Mouse (Mus musculus): ENCODE data around the gene B4galnt4.

B4galnt4 gene

GRCm38 (mm10) chr7:141041661-141042060 lies 19.2 kb upstream of the B4galnt4 start:
- no peak for DNase-seq (ENCODE audit: low read depth, low spot score)

- DNase-seq (ENCODE audit: low read depth, low spot score): no peak
Observed at GRCm38 (mm10) chr7:141042539-141042938, 18.4 kb upstream of the B4galnt4 start.

- DNase-seq (ENCODE audit: low read depth, low spot score): peak; percentile 58
Observed at GRCm38 (mm10) chr7:141046931-141047580, 13.8 kb upstream of the B4galnt4 start.

- DNase-seq (ENCODE audit: low read depth, low spot score): peak; percentile 95
Observed at GRCm38 (mm10) chr7:141047581-141048225, 13.2 kb upstream of the B4galnt4 start.

GRCm38 (mm10) chr7:141048226-141049218 lies 12.4 kb upstream of the B4galnt4 start:
- DNase-seq (ENCODE audit: low read depth, low spot score): peak; percentile 96

GRCm38 (mm10) chr7:141049326-141049725 lies 11.6 kb upstream of the B4galnt4 start:
- no peak for DNase-seq (ENCODE audit: low read depth, low spot score)

GRCm38 (mm10) chr7:141051060-141051685 lies 9.7 kb upstream of the B4galnt4 start:
- peak; percentile 95 for DNase-seq (ENCODE audit: low read depth, low spot score)

- DNase-seq (ENCODE audit: low read depth, low spot score): no peak
Observed at GRCm38 (mm10) chr7:141052016-141052415, 8.9 kb upstream of the B4galnt4 start.

- DNase-seq (ENCODE audit: low read depth, low spot score): no peak
Observed at GRCm38 (mm10) chr7:141052421-141052820, 8.5 kb upstream of the B4galnt4 start.

- DNase-seq (ENCODE audit: low read depth, low spot score): peak; percentile 63
Observed at GRCm38 (mm10) chr7:141055785-141056184, 5.1 kb upstream of the B4galnt4 start.

- DNase-seq (ENCODE audit: low read depth, low spot score): peak; percentile 76
Observed at GRCm38 (mm10) chr7:141056976-141057375, 3.9 kb upstream of the B4galnt4 start.

- DNase-seq (ENCODE audit: low read depth, low spot score): no peak
Observed at GRCm38 (mm10) chr7:141057541-141057940, 3.4 kb upstream of the B4galnt4 start.

- DNase-seq (ENCODE audit: low read depth, low spot score): no peak
Observed at GRCm38 (mm10) chr7:141058601-141059341, 2.1 kb upstream of the B4galnt4 start.

GRCm38 (mm10) chr7:141059929-141060328 lies 975 bp upstream of the B4galnt4 start:
- no peak for DNase-seq (ENCODE audit: low read depth, low spot score)

- no peak for DNase-seq (ENCODE audit: low read depth, low spot score)
Observed at GRCm38 (mm10) chr7:141061269-141061692, 377 bp downstream of the B4galnt4 start.

GRCm38 (mm10) chr7:141062525-141062924 lies 1.6 kb downstream of the B4galnt4 start:
- no peak for DNase-seq (ENCODE audit: low read depth, low spot score)

- no peak for DNase-seq (ENCODE audit: low read depth, low spot score)
Observed at GRCm38 (mm10) chr7:141063353-141063752, 2.4 kb downstream of the B4galnt4 start.

GRCm38 (mm10) chr7:141064175-141064574 lies 3.3 kb downstream of the B4galnt4 start:
- peak; percentile 65 for DNase-seq (ENCODE audit: low read depth, low spot score)

- no peak for DNase-seq (ENCODE audit: low read depth, low spot score)
Observed at GRCm38 (mm10) chr7:141064576-141064975, 3.7 kb downstream of the B4galnt4 start.

GRCm38 (mm10) chr7:141068351-141068750 lies 7.4 kb downstream of the B4galnt4 start:
- DNase-seq (ENCODE audit: low read depth, low spot score): no peak

All from ES-CJ7 (cell line).